Mouse (Mus musculus) fat pad, adult 2 months (tissue): ENCODE results near the gene Galnt14.

Source experiments
- DNase-seq: peaks from one replicate; pipeline ENCODE4 v3.0.0-alpha.2; 2011; ENCODE audit warnings: low read depth, low spot score; ENCODE audit errors: extremely low read depth

Galnt14 gene

GRCm38 (mm10) chr17:73572881-73573280, 137.4 kb downstream of the Galnt14 start:
- DNase-seq = no peak

- no peak for DNase-seq
Observed at GRCm38 (mm10) chr17:73572440-73572839, 137.8 kb downstream of the Galnt14 start.

GRCm38 (mm10) chr17:73571961-73572360, 138.3 kb downstream of the Galnt14 start:
- no peak for DNase-seq

GRCm38 (mm10) chr17:73568204-73568603, 142.0 kb downstream of the Galnt14 start:
- DNase-seq = no peak

- DNase-seq = no peak
Observed at GRCm38 (mm10) chr17:73561149-73561548, 149.1 kb downstream of the Galnt14 start.

GRCm38 (mm10) chr17:73560208-73560784, 150.0 kb downstream of the Galnt14 start:
- no peak for DNase-seq

- no peak for DNase-seq
Observed at GRCm38 (mm10) chr17:73559498-73559897, 150.8 kb downstream of the Galnt14 start.

GRCm38 (mm10) chr17:73557101-73557500, 153.2 kb downstream of the Galnt14 start:
- no peak for DNase-seq

GRCm38 (mm10) chr17:73556436-73556835, 153.8 kb downstream of the Galnt14 start:
- DNase-seq = no peak

- no peak for DNase-seq
Observed at GRCm38 (mm10) chr17:73554668-73555067, 155.6 kb downstream of the Galnt14 start.

- DNase-seq = no peak
Observed at GRCm38 (mm10) chr17:73548783-73549566, 161.3 kb downstream of the Galnt14 start.

- no peak for DNase-seq
Observed at GRCm38 (mm10) chr17:73548119-73548518, 162.1 kb downstream of the Galnt14 start.

- DNase-seq = no peak
Observed at GRCm38 (mm10) chr17:73547483-73547882, 162.8 kb downstream of the Galnt14 start.

GRCm38 (mm10) chr17:73541911-73542310, 168.3 kb downstream of the Galnt14 start:
- DNase-seq = no peak

- DNase-seq = no peak
Observed at GRCm38 (mm10) chr17:73541233-73541570, 169.1 kb downstream of the Galnt14 start.

GRCm38 (mm10) chr17:73540409-73541232, 169.6 kb downstream of the Galnt14 start:
- no peak for DNase-seq

GRCm38 (mm10) chr17:73531896-73532295, 178.4 kb downstream of the Galnt14 start:
- DNase-seq = no peak

- peak; percentile 63 for DNase-seq
Observed at GRCm38 (mm10) chr17:73522169-73522568, 188.1 kb downstream of the Galnt14 start.

GRCm38 (mm10) chr17:73519350-73519749, 190.9 kb downstream of the Galnt14 start:
- no peak for DNase-seq

- DNase-seq = no peak
Observed at GRCm38 (mm10) chr17:73518359-73518758, 191.9 kb downstream of the Galnt14 start.

- no peak for DNase-seq
Observed at GRCm38 (mm10) chr17:73515506-73515905, 194.7 kb downstream of the Galnt14 start.

GRCm38 (mm10) chr17:73514862-73515261, 195.4 kb downstream of the Galnt14 start:
- no peak for DNase-seq
